Mouse (Mus musculus) hindbrain, embryonic 13.5 days (tissue): ENCODE data around the gene Hsf2bp. TPM values are rescaled to one million over a fixed set of nuclear protein-coding genes. Genes with fewer than 3 reads are reported as not detected.
"Not testable (repeated sequence)": the region's sequence is repeated elsewhere in the genome, so short reads cannot be mapped to it uniquely, and the experiment has no call there.

Experiments used
- ATAC-seq: fragments of 200-750 bp; cut with Nextera tagmentation; 2 replicates; pipeline ENCODE4 v1.8.0; 2017; ENCODE audit warnings: moderate TSS enrichment; ENCODE audit not compliant: low FRiP score
- H3K27ac ChIP-seq: fragments of 300-500 bp; sonication (generic); 2 replicates; pipeline ENCODE4 v1.5.1; 2015; ENCODE audit warnings: inconsistent platforms, mild to moderate bottlenecking, moderate library complexity
- H3K27me3 ChIP-seq: fragments of 300-500 bp; sonication (generic); 2 replicates; pipeline ENCODE4 v1.6.1; 2015; ENCODE audit warnings: mild to moderate bottlenecking, inconsistent platforms
- H3K36me3 ChIP-seq: fragments of 300-500 bp; sonication (generic); 2 replicates; pipeline ENCODE4 v1.6.1; 2015; ENCODE audit warnings: mild to moderate bottlenecking, inconsistent platforms
- H3K4me1 ChIP-seq: fragments of 300-500 bp; sonication (generic); replicated peaks from 2 replicates; pipeline ENCODE4 v1.6.1; 2015; ENCODE audit warnings: inconsistent platforms
- H3K4me2 ChIP-seq: fragments of 300-500 bp; sonication (generic); 2 replicates; pipeline ENCODE4 v1.6.1; 2015; ENCODE audit warnings: inconsistent platforms, mild to moderate bottlenecking, moderate library complexity
- H3K4me3 ChIP-seq: fragments of 300-500 bp; sonication (generic); 2 replicates; pipeline ENCODE4 v1.5.1; 2015; ENCODE audit warnings: mild to moderate bottlenecking, inconsistent platforms
- H3K9ac ChIP-seq: fragments of 300-500 bp; sonication (generic); 2 replicates; pipeline ENCODE4 v1.6.1; 2015; ENCODE audit warnings: mild to moderate bottlenecking, inconsistent platforms
- H3K9me3 ChIP-seq: fragments of 300-500 bp; sonication (generic); 2 replicates; pipeline ENCODE4 v1.6.1; 2016; ENCODE audit warnings: inconsistent platforms
- WGBS: fragments of 180-500 bp; shearing (Covaris S2); methylation state at CpG from one replicate; pipeline ENCODE4 v1.1.7; 2015; 5-methylcytosine and 5-hydroxymethylcytosine counted together
- polyA plus RNA-seq: library from polyadenylated mRNA; unstranded; fragments of >200 nt; fragmentation: Nextera tagmentation; extraction: Ambion mirVana; gene quantifications from 2 replicates; pipeline ENCODE4 v1.2.1, GENCODE M21; 2015

The Hsf2bp gene
- 0.43 and 0.70 TPM in 2 replicates for polyA plus RNA-seq

DNA sequence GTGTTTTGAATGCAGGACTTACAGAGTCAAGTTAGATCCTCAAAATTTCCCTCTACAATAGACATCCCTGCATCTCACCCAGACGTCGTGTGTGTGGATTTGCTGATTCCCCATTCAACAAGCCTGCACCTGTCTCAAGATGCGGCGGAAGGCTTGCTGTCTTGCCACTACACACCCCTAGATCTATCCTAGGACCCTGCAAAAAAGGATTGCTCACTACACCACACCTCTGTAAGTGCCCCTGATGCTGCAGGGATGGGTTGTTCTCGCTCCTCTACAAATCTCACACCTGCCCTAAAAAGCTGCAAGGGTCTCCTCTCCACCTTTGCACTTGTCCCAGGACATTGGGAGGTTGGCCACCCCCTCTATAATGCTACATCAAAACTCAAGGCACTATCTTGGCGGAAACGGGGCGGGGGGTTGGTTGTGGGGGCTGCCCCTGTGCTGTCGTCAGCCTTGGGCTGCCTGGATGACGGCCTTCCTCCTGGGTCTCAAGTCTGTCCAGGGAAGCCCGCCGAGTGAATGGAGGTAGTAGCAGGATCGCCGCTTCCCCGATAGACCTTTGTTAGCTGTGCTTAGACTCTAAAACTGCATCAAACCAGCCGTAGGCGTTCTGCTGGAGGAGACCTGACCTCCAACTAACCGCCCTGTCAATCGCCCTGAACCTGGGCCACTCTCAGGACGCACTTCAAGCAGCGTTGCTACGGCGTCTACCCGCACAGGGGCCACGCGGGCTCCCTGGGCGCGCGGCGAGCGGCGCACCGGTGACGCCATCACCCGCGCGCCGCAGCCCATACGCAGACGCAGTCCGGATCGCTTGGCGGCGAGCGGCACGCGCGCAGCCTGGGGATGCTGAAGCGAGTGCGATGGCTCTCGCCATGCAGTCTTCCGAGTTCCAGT lies at the start of gene Hsf2bp, which contains the start of gene Rrp1b:
Hsf2bp (minus strand) TSS at position 741 of the 900 bp plus-strand sequence.
Rrp1b (plus strand) TSS at position 492 of the 900 bp plus-strand sequence.
- H3K36me3 ChIP-seq: peaks cover 3% of the 10 kb centered on the region; the same call in 1 of the 2 replicates
- H3K4me2 ChIP-seq: peak within 1 kb of the TSS; percentile 74
- WGBS: 6% methylated on average over 52 of the region's 52 CpGs
- H3K27ac ChIP-seq: peak within 1 kb of the TSS; percentile 87
- peak within 1 kb of the TSS; percentile 89 for H3K4me3 ChIP-seq
- H3K27me3 ChIP-seq: 0 out of 2 replicates have a peak, but pooled peaks cover 4% of the 10 kb centered on the region
- peak within 1 kb of the TSS; percentile 87 for H3K9ac ChIP-seq
- H3K9me3 ChIP-seq: no peaks in the 10 kb centered on the region
- peaks cover 26% of the 10 kb centered on the region for H3K4me1 ChIP-seq
- ATAC-seq: peak; percentile 96

DNA sequence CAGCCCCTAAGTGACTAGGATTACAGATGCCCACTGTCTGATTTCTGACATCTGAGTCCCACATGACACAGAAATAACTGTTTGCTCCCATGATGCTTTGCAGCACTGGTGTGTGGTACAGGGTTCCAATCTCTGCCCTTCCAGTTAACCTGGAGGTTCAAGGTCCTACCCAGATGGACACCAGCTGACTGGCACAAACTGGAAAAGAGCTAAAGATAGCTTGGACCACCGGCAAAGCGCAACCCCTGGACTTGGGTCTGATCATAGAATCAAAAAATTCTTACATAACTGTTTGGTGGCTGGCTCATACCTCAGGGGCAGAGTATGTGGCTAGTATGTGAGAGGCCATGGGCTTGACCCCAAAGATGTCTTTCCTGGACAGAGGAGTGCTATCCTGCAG lies 47.2 kb upstream of the Hsf2bp start:
- H3K27me3 ChIP-seq: no peaks in the 10 kb centered on the region
- no peaks in the 10 kb centered on the region for H3K36me3 ChIP-seq
- H3K4me1 ChIP-seq: no peaks in the 10 kb centered on the region
- no peak overlapping the region for H3K4me3 ChIP-seq
- WGBS: 100% methylated on average over 2 of the region's 2 CpGs
- no peaks in the 10 kb centered on the region for H3K9me3 ChIP-seq
- H3K4me2 ChIP-seq: no peak overlapping the region
- H3K9ac ChIP-seq: no peak overlapping the region
- no peak for ATAC-seq
- no peak overlapping the region for H3K27ac ChIP-seq

DNA sequence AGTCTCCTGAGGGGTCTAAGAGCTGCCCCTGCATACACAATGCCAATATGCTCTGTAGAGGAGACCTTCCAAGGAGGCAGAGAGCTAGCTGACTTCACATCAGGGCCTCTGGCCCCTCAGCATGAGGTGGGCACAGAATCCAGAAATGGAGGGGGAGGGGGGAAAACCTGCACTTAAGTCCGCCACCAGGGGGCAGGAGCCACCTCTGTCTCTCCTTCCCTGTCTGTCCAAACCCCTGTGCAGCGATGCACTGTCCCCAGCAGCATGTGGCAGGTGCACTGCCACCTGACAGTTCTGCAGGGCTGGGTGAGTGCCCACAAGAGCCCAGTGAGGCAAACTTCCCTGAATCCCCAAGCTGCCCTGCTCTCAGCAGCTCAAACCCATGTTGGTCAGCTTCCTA lies 39.0 kb upstream of the Hsf2bp start:
- WGBS: 7% methylated on average over 2 of the region's 2 CpGs
- no peaks in the 10 kb centered on the region for H3K27me3 ChIP-seq
- no peaks in the 10 kb centered on the region for H3K36me3 ChIP-seq
- H3K4me2 ChIP-seq: no peak overlapping the region
- 0 out of 2 replicates have a peak, but pooled peaks have one; percentile 36 for ATAC-seq
- H3K9ac ChIP-seq: no peak overlapping the region
- no peak overlapping the region for H3K4me3 ChIP-seq
- no peaks in the 10 kb centered on the region for H3K4me1 ChIP-seq
- no peaks in the 10 kb centered on the region for H3K9me3 ChIP-seq
- no peak overlapping the region for H3K27ac ChIP-seq

DNA sequence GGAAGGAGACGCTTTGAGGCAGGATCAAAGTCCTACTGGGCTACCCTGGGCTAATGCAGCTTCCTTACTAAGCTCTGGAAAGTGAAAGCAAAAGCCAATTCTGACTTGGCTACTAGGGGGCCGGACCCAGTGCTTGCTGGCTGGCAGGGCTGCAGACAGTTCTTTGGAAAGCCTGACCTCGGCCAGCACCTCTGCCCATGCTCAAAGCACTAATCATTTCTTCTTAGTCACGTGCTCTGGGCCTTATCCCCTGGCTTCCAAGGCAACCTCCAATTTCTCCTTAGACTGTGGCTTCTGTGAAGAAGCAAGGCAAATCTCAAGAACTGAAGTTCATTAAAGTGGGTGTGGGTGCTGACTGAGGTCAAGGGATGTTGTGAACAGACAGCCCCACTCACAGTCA lies 38.5 kb upstream of the Hsf2bp start:
- no peaks in the 10 kb centered on the region for H3K36me3 ChIP-seq
- ATAC-seq: no peak
- H3K9me3 ChIP-seq: no peaks in the 10 kb centered on the region
- no peak overlapping the region for H3K27ac ChIP-seq
- no peaks in the 10 kb centered on the region for H3K27me3 ChIP-seq
- no peak overlapping the region for H3K4me2 ChIP-seq
- H3K4me3 ChIP-seq: no peak overlapping the region
- H3K9ac ChIP-seq: no peak overlapping the region
- WGBS: 72% methylated on average over 4 of the region's 4 CpGs
- no peaks in the 10 kb centered on the region for H3K4me1 ChIP-seq

GRCm38 (mm10) chr17:32073359-32073758 lies 37.2 kb upstream of the Hsf2bp start:
- no peaks in the 10 kb centered on the region for H3K9me3 ChIP-seq
- H3K4me2 ChIP-seq: no peak overlapping the region
- H3K36me3 ChIP-seq: no peaks in the 10 kb centered on the region
- 3% methylated on average over 2 of the region's 2 CpGs for WGBS
- no peak overlapping the region for H3K9ac ChIP-seq
- H3K27me3 ChIP-seq: no peaks in the 10 kb centered on the region
- H3K27ac ChIP-seq: no peak overlapping the region
- no peaks in the 10 kb centered on the region for H3K4me1 ChIP-seq
- no peak overlapping the region for H3K4me3 ChIP-seq
- ATAC-seq: no peak

- no peaks in the 10 kb centered on the region for H3K9me3 ChIP-seq
- H3K4me1 ChIP-seq: peaks cover 3% of the 10 kb centered on the region
- H3K27ac ChIP-seq: no peak overlapping the region
- H3K4me3 ChIP-seq: no peak overlapping the region
- H3K4me2 ChIP-seq: no peak overlapping the region
- ATAC-seq: no peak
- no peaks in the 10 kb centered on the region for H3K36me3 ChIP-seq
- H3K9ac ChIP-seq: no peak overlapping the region
- WGBS: 94% methylated on average over 2 of the region's 2 CpGs
- no peaks in the 10 kb centered on the region for H3K27me3 ChIP-seq
Observed at GRCm38 (mm10) chr17:32068810-32069209, 32.7 kb upstream of the Hsf2bp start.

DNA sequence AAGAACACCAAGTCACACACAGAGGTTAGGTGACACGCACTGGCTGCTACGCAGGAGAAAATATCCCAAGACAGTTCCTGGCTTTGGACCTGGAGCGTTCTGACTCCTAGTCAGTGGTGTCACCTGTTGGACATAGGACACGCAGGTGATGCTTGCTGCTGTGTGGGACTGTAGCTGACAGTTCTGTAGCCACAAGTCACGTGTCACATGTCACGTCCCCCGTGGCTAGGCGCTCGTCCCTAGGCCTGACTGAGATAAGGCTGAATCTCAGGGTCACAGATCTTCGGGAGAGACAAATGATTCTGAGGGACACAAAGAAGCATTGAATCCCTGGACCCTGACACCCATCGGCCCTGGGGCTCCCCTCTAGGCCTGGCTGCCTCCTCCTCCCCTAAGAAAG lies 32.2 kb upstream of the Hsf2bp start:
- no peak overlapping the region for H3K27ac ChIP-seq
- H3K4me3 ChIP-seq: no peak overlapping the region
- no peak overlapping the region for H3K4me2 ChIP-seq
- no peaks in the 10 kb centered on the region for H3K27me3 ChIP-seq
- WGBS: 93% methylated on average over 11 of the region's 11 CpGs
- no peak overlapping the region for H3K9ac ChIP-seq
- no peaks in the 10 kb centered on the region for H3K36me3 ChIP-seq
- peaks cover 3% of the 10 kb centered on the region for H3K4me1 ChIP-seq
- no peaks in the 10 kb centered on the region for H3K9me3 ChIP-seq
- ATAC-seq: no peak

- H3K27ac ChIP-seq: no peak overlapping the region
- no peak overlapping the region for H3K4me3 ChIP-seq
- ATAC-seq: no peak
- peaks cover 3% of the 10 kb centered on the region for H3K4me1 ChIP-seq
- H3K9me3 ChIP-seq: no peaks in the 10 kb centered on the region
- 0 out of 2 replicates have a peak, but pooled peaks cover 3% of the 10 kb centered on the region for H3K36me3 ChIP-seq
- no peak overlapping the region for H3K4me2 ChIP-seq
- WGBS: 78% methylated on average over 9 of the region's 9 CpGs
- no peak overlapping the region for H3K9ac ChIP-seq
- H3K27me3 ChIP-seq: no peaks in the 10 kb centered on the region
Observed at GRCm38 (mm10) chr17:32067541-32067940, 31.4 kb upstream of the Hsf2bp start.

GRCm38 (mm10) chr17:32064762-32065161 lies 28.6 kb upstream of the Hsf2bp start:
- not testable (repeated sequence) for H3K27me3 ChIP-seq, ATAC-seq, H3K4me1 ChIP-seq, H3K4me3 ChIP-seq, H3K27ac ChIP-seq, H3K4me2 ChIP-seq, H3K9me3 ChIP-seq, H3K9ac ChIP-seq
- peaks cover 31% of the 10 kb centered on the region for H3K36me3 ChIP-seq
- WGBS: 59% methylated on average over 8 of the region's 8 CpGs

- Histone ChIP-seq H3K36me3 (peaks cover 42% of the 10 kb centered on the region), H3K4me2 (no peak overlapping the region), H3K9ac (no peak overlapping the region), H3K27ac (no peak overlapping the region), H3K4me1 (peaks cover 3% of the 10 kb centered on the region), H3K9me3 (no peaks in the 10 kb centered on the region), H3K4me3 (no peak overlapping the region), H3K27me3 (no peaks in the 10 kb centered on the region)
- 84% methylated on average over 2 of the region's 2 CpGs for WGBS
- no peak for ATAC-seq
Observed at GRCm38 (mm10) chr17:32063654-32064053, 27.5 kb upstream of the Hsf2bp start.

GRCm38 (mm10) chr17:32061219-32061618 lies 25.1 kb upstream of the Hsf2bp start:
- 97% methylated on average over 14 of the region's 14 CpGs for WGBS

DNA sequence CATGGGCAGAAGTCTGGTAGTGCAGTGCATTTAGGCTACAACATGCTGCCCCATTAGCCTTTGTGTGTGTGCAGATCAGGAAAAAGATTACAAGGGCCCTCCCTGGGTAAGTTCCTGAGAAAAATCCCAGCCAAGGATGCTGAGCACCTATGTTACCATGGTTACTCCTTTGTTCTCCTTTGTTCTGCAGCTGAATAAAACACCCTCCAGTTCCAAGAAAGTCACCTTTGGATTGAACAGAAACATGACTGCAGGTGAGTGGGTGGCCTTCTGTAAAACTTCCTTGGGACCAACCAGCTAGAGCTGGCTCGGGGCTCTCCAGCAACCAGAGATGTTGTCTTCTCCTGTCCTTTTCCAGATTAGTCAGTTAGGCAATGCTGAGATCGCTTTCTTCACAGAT lies 22.9 kb upstream of the Hsf2bp start:
- no peak for ATAC-seq

More at GRCm38 (mm10) chr17:32061219-32061618, 25.1 kb upstream of the Hsf2bp start:
- no peaks in the 10 kb centered on the region for H3K9me3 ChIP-seq
- ATAC-seq: no peak
- no peak overlapping the region for H3K9ac ChIP-seq
- peaks cover 66% of the 10 kb centered on the region for H3K36me3 ChIP-seq
- H3K4me2 ChIP-seq: no peak overlapping the region
- H3K4me1 ChIP-seq: peaks cover 3% of the 10 kb centered on the region
- no peak overlapping the region for H3K4me3 ChIP-seq
- no peak overlapping the region for H3K27ac ChIP-seq
- no peaks in the 10 kb centered on the region for H3K27me3 ChIP-seq

GRCm38 (mm10) chr17:32057843-32058242 lies 21.7 kb upstream of the Hsf2bp start:
- H3K4me3 ChIP-seq: no peak overlapping the region
- no peak overlapping the region for H3K27ac ChIP-seq
- H3K27me3 ChIP-seq: no peaks in the 10 kb centered on the region
- H3K4me2 ChIP-seq: no peak overlapping the region
- ATAC-seq: no peak
- no peak overlapping the region for H3K9ac ChIP-seq
- peaks cover 97% of the 10 kb centered on the region for H3K36me3 ChIP-seq
- H3K9me3 ChIP-seq: no peaks in the 10 kb centered on the region
- H3K4me1 ChIP-seq: no peaks in the 10 kb centered on the region
- 85% methylated on average over 2 of the region's 2 CpGs for WGBS

More for the DNA sequence above, 22.9 kb upstream of the Hsf2bp start:
- 100% methylated on average over 2 of the region's 2 CpGs for WGBS
- Histone ChIP-seq H3K27me3 (no peaks in the 10 kb centered on the region), H3K4me3 (no peak overlapping the region), H3K27ac (no peak overlapping the region), H3K4me2 (no peak overlapping the region), H3K36me3 (peaks cover 88% of the 10 kb centered on the region), H3K9me3 (no peaks in the 10 kb centered on the region), H3K9ac (no peak overlapping the region), H3K4me1 (no peaks in the 10 kb centered on the region; the same call in 1 of the 2 replicates)
